Mouse (Mus musculus) right cerebral cortex, postnatal 10 days (tissue): ENCODE measurements around the gene Cnga3.

Source experiments
- DNase-seq, 2 experiments: peaks; one replicate each; pipeline ENCODE4 v3.0.0; 2021; ENCODE audit warnings: low spot score in 2 of 2

Cnga3 gene

GRCm38 (mm10) chr1:37214144-37214543 is at the start of gene Cnga3:
TSS of gene Cnga3 (plus strand) at chr1:37214434.
- DNase-seq = no peak

GRCm38 (mm10) chr1:37166066-37166465 is 48.2 kb upstream of the Cnga3 start:
- no peak for DNase-seq

GRCm38 (mm10) chr1:37167918-37168317 is 46.3 kb upstream of the Cnga3 start:
- DNase-seq = no peak

- no peak for DNase-seq
These were observed 36.4 kb upstream of the Cnga3 start for GRCm38 (mm10) chr1:37177874-37178273.

GRCm38 (mm10) chr1:37179852-37180251 is 34.4 kb upstream of the Cnga3 start:
- no peak for DNase-seq

GRCm38 (mm10) chr1:37187050-37187449 is 27.2 kb upstream of the Cnga3 start:
- no peak for DNase-seq

- DNase-seq = no peak
These were observed 19.6 kb upstream of the Cnga3 start for GRCm38 (mm10) chr1:37194607-37195006.

GRCm38 (mm10) chr1:37201406-37201805 is 12.8 kb upstream of the Cnga3 start:
- DNase-seq = no peak

GRCm38 (mm10) chr1:37207743-37208142 is 6.5 kb upstream of the Cnga3 start:
- DNase-seq = peak in 1 of 2 experiments; percentile 37

- DNase-seq = no peak
These were observed 1.9 kb upstream of the Cnga3 start for GRCm38 (mm10) chr1:37212375-37212774.

GRCm38 (mm10) chr1:37218386-37218785 is 4.2 kb downstream of the Cnga3 start:
- DNase-seq = peak; percentile 32 to 54

GRCm38 (mm10) chr1:37219593-37219992 is 5.4 kb downstream of the Cnga3 start:
- DNase-seq = no peak

GRCm38 (mm10) chr1:37220134-37220907 is 6.1 kb downstream of the Cnga3 start:
- DNase-seq = peak; percentile 93 to 96

GRCm38 (mm10) chr1:37222002-37222401 is 7.8 kb downstream of the Cnga3 start:
- no peak for DNase-seq

- DNase-seq = no peak
These were observed 16.2 kb downstream of the Cnga3 start for GRCm38 (mm10) chr1:37230404-37230803.

- peak; percentile 43 to 46 for DNase-seq
These were observed 17.1 kb downstream of the Cnga3 start for GRCm38 (mm10) chr1:37231295-37231701.

GRCm38 (mm10) chr1:37239045-37239635 is 24.9 kb downstream of the Cnga3 start:
- no peak for DNase-seq

- DNase-seq = no peak
These were observed 28.0 kb downstream of the Cnga3 start for GRCm38 (mm10) chr1:37242253-37242652.

- no peak for DNase-seq
These were observed 32.2 kb downstream of the Cnga3 start for GRCm38 (mm10) chr1:37246476-37246875.

GRCm38 (mm10) chr1:37248406-37248805 is 34.2 kb downstream of the Cnga3 start:
- peak in 1 of 2 experiments; percentile 48 for DNase-seq

GRCm38 (mm10) chr1:37250643-37251310 is 36.5 kb downstream of the Cnga3 start:
- DNase-seq = peak; percentile 80 to 89

- DNase-seq = no peak
These were observed 44.2 kb downstream of the Cnga3 start for GRCm38 (mm10) chr1:37258443-37258842.

GRCm38 (mm10) chr1:37272464-37272863 is 58.2 kb downstream of the Cnga3 start:
- DNase-seq = peak; percentile 69 to 76
